Mouse (Mus musculus) liver, embryonic 13.5 days (tissue): ENCODE data around the gene Zfp1. TPM values are rescaled to one million over a fixed set of nuclear protein-coding genes. Genes with fewer than 3 reads are reported as not detected.

ENCODE experiments used
- ATAC-seq: fragments of 200-750 bp; cut with Nextera tagmentation; 2 replicates; pipeline ENCODE4 v1.8.0; 2017; ENCODE audit warnings: low read depth, mild to moderate bottlenecking, moderate number of reproducible peaks, moderate library complexity
- DNase-seq: peaks from one replicate; pipeline ENCODE4 v3.0.0; 2022
- H3K27ac ChIP-seq: fragments of 300-500 bp; sonication (generic); 2 replicates; pipeline ENCODE4 v1.5.1; 2015; ENCODE audit warnings: moderate library complexity, mild to moderate bottlenecking, inconsistent platforms
- H3K27me3 ChIP-seq: fragments of 300-500 bp; sonication (generic); 2 replicates; pipeline ENCODE4 v1.6.1; 2015; ENCODE audit warnings: mild to moderate bottlenecking, inconsistent platforms
- H3K36me3 ChIP-seq: fragments of 300-500 bp; sonication (generic); 2 replicates; pipeline ENCODE4 v1.6.1; 2015; ENCODE audit warnings: mild to moderate bottlenecking, inconsistent platforms
- H3K4me1 ChIP-seq: fragments of 300-500 bp; sonication (generic); replicated peaks from 2 replicates; pipeline ENCODE4 v1.6.1; 2015; ENCODE audit warnings: inconsistent platforms
- H3K4me2 ChIP-seq: fragments of 300-500 bp; sonication (generic); 2 replicates; pipeline ENCODE4 v1.6.1; 2015; ENCODE audit warnings: inconsistent platforms, mild to moderate bottlenecking, moderate library complexity
- H3K4me3 ChIP-seq: fragments of 300-500 bp; sonication (generic); replicated peaks from 2 replicates; pipeline ENCODE4 v1.5.1; 2015; ENCODE audit warnings: mild to moderate bottlenecking, inconsistent platforms
- H3K9ac ChIP-seq: fragments of 300-500 bp; sonication (generic); 2 replicates; pipeline ENCODE4 v1.6.1; 2015; ENCODE audit warnings: mild to moderate bottlenecking, inconsistent platforms
- H3K9me3 ChIP-seq: fragments of 300-500 bp; sonication (generic); replicated peaks from 2 replicates; pipeline ENCODE4 v1.6.1; 2016; ENCODE audit warnings: inconsistent platforms
- WGBS: fragments of 180-500 bp; shearing (Covaris S2); methylation state at CpG from one replicate; pipeline ENCODE4 v1.1.7; 2015; ENCODE audit not compliant: insufficient replicate concordance; 5-methylcytosine and 5-hydroxymethylcytosine counted together
- polyA plus RNA-seq: library from polyadenylated mRNA; unstranded; fragments of >200 nt; fragmentation: Nextera tagmentation; extraction: Ambion mirVana; gene quantifications from 2 replicates; pipeline ENCODE4 v1.2.1, GENCODE M21; 2015

The Zfp1 gene
- polyA plus RNA-seq: 5.7 and 6.0 TPM in 2 replicates

- Histone ChIP-seq H3K4me2 (peak within 1 kb of the TSS; percentile 99), H3K4me1 (peaks cover 47% of the 10 kb centered on the region), H3K27me3 (no peaks in the 10 kb centered on the region), H3K4me3 (peak within 1 kb of the TSS; percentile 79), H3K9ac (peak within 1 kb of the TSS; percentile 85), H3K9me3 (no peaks in the 10 kb centered on the region), H3K36me3 (no peaks in the 10 kb centered on the region), H3K27ac (peak within 1 kb of the TSS; percentile 91)
- under 1% methylated on average over 75 of the region's 75 CpGs for WGBS
- peak; percentile 83 for DNase-seq
- peak; percentile 94 for ATAC-seq
Observed at GRCm38 (mm10) chr8:111643264-111644141, at the start of gene Zfp1. Gene Zfp1, plus strand, starts transcription at chr8:111643401.

- ATAC-seq: no peak
- Histone ChIP-seq H3K27me3 (no peaks in the 10 kb centered on the region), H3K27ac (no peak overlapping the region), H3K4me1 (peaks cover 74% of the 10 kb centered on the region), H3K36me3 (no peaks in the 10 kb centered on the region), H3K4me3 (no peak overlapping the region), H3K9me3 (no peaks in the 10 kb centered on the region), H3K9ac (no peak overlapping the region), H3K4me2 (no peak overlapping the region)
- DNase-seq: no peak
- 47% methylated on average over 3 of the region's 3 CpGs for WGBS
Observed at GRCm38 (mm10) chr8:111594044-111594840, 49.0 kb upstream of the Zfp1 start.

DNA sequence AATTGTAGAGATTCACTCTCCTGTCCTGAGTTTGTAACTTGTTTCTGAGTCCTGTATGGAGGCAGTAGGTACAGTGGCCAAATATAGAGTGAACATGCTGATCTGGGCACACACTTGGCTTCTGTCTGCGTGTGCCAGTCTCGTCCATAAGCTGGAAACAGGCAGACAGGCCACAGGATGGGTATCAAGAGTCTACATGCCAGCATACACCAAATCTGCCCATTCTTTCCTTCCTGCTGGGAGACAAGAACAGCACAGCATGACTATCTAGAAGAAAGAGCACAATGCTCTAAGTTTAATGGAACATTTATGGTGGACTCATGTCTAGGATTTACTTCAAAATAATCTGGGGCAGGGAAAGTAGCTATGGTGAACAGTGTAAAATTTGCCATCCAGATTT, 48.2 kb upstream of the Zfp1 start:
- WGBS: 53% methylated on average over 2 of the region's 2 CpGs
- no peak for ATAC-seq
- Histone ChIP-seq H3K4me1 (peaks cover 76% of the 10 kb centered on the region), H3K36me3 (no peaks in the 10 kb centered on the region), H3K9me3 (no peaks in the 10 kb centered on the region), H3K4me2 (peak overlapping the region; percentile 68; the same call in 1 of the 2 replicates), H3K9ac (no peak overlapping the region), H3K4me3 (no peak overlapping the region), H3K27ac (no peak overlapping the region; the same call in 1 of the 2 replicates), H3K27me3 (no peaks in the 10 kb centered on the region)
- no peak for DNase-seq

DNA sequence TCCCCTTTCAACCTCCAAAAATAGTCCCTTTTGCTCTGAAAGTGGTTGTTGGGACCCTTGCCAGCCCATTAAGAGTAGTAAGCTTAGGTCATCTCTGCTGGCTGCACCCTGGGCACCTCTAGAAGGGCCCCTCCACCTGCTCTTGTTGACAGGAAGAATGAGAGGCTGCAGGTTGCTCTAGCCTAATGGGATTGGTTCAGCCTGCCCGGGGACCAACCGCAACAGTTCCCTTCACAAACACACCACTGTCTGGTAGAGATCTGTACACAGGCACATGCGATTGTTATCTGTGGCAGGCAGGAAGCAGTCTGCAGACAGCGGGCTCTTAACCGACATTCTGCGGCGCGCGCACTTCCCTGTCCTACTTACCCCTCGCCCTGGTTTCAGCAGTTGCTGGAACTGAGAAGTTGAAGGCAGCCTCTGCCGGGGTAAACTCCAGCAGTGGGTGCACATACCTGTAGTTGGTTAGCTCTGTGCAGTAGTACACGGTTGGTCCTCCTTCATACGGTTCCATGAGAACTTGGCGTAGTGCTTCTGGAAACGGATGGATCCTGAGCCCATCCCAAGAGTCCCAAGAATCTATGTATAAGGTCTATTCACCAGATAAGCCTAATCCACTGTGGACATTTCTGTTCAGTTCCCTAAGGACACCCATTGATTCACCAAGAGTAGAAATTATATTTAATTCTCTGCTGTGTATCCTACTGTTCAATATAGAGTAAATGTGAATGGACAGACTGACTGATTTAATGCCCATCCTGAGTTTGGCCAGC, 47.3 kb upstream of the Zfp1 start:
- H3K4me1 ChIP-seq: peaks cover 76% of the 10 kb centered on the region

GRCm38 (mm10) chr8:111596485-111596821, 46.7 kb upstream of the Zfp1 start:
- peak overlapping the region; percentile 68 for H3K4me2 ChIP-seq
- H3K36me3 ChIP-seq: no peaks in the 10 kb centered on the region
- peak overlapping the region; percentile 52; the same call in 1 of the 2 replicates for H3K9ac ChIP-seq
- H3K4me3 ChIP-seq: peak overlapping the region; percentile 45; the same call in 1 of the 2 replicates
- DNase-seq (no peak), ATAC-seq (0 out of 2 replicates have a peak, but pooled peaks have one; percentile 28)
- WGBS: 1% methylated on average over 3 of the region's 3 CpGs
- H3K9me3 ChIP-seq: no peaks in the 10 kb centered on the region
- H3K27ac ChIP-seq: peak overlapping the region; percentile 73; the same call in 1 of the 2 replicates
- peaks cover 76% of the 10 kb centered on the region for H3K4me1 ChIP-seq
- no peaks in the 10 kb centered on the region for H3K27me3 ChIP-seq

More for the DNA sequence above, 47.3 kb upstream of the Zfp1 start:
- peak; percentile 90 for ATAC-seq
- Histone ChIP-seq H3K9me3 (no peaks in the 10 kb centered on the region), H3K36me3 (no peaks in the 10 kb centered on the region), H3K4me3 (peak overlapping the region; percentile 45), H3K27me3 (no peaks in the 10 kb centered on the region), H3K4me2 (peak overlapping the region; percentile 68), H3K27ac (peak overlapping the region; percentile 73), H3K9ac (peak overlapping the region; percentile 52)
- WGBS: 2% methylated on average over 15 of the region's 15 CpGs
- DNase-seq: peak; percentile 62

DNA sequence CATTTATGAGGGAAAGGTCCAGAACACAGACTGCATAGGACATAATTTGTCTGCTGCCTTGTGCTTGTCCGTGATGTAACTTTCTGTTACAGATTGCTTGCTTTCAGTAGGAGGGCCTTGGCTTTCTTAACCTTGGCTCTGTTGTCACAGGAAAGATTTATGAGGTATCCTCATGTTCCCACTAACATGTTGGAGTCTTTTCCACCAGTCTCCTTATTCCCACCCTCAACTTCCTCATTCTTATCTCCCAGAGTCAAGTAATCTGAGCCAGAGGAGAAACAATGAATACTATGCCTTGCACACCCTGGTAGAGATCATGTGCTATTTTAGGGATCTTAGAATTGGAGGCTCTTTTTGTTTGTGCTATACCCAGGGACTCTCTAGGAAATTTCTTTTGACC, 45.9 kb upstream of the Zfp1 start:
- ATAC-seq (no peak), DNase-seq (no peak)
- H3K9me3 ChIP-seq: no peaks in the 10 kb centered on the region
- no peak overlapping the region for H3K4me3 ChIP-seq
- no peaks in the 10 kb centered on the region for H3K27me3 ChIP-seq
- H3K4me2 ChIP-seq: no peak overlapping the region
- no peak overlapping the region for H3K27ac ChIP-seq
- no peak overlapping the region for H3K9ac ChIP-seq
- H3K36me3 ChIP-seq: no peaks in the 10 kb centered on the region
- 63% methylated on average over 1 of the region's 1 CpGs for WGBS
- peaks cover 70% of the 10 kb centered on the region for H3K4me1 ChIP-seq

DNA sequence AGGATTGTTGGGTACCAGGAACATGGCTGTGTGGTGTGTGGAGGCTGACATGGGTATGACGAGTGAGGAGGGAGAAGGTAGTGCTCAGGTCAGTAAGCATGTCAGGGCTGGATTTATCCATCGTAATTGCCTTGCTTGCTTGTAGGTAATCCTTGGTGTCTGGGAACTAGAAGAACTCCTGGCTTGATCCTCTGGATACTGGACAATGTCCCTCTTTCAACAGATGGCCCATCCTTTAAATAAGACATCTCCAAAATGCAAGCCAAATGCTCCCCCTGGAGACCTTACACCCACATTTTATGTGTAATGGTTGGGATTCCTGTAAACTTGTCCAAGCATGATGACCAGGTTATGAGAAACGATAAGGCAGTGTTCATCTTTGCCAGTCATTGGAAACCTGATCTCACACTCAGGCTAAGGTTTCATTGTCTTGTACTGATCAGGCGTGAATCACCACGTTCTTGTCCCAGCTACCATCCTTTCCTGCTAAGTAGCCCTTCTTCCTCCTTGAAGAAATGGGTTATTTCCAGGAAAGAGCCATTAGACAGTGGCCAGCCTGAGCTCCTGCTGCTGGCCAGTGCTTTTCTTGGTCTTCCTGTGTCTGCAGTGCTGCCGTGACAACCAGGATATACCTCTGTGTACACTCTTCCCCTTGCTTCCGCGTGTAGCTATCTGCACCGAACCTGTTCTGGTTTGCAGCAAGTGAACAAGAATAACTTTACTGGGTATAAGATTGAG, 43.3 kb upstream of the Zfp1 start:
- Histone ChIP-seq H3K4me2 (no peak overlapping the region), H3K9ac (no peak overlapping the region), H3K27ac (no peak overlapping the region), H3K36me3 (no peaks in the 10 kb centered on the region), H3K27me3 (no peaks in the 10 kb centered on the region), H3K4me1 (peaks cover 44% of the 10 kb centered on the region), H3K9me3 (no peaks in the 10 kb centered on the region), H3K4me3 (no peak overlapping the region)
- WGBS: 47% methylated on average over 9 of the region's 9 CpGs
- DNase-seq: no peak
- ATAC-seq: no peak

DNA sequence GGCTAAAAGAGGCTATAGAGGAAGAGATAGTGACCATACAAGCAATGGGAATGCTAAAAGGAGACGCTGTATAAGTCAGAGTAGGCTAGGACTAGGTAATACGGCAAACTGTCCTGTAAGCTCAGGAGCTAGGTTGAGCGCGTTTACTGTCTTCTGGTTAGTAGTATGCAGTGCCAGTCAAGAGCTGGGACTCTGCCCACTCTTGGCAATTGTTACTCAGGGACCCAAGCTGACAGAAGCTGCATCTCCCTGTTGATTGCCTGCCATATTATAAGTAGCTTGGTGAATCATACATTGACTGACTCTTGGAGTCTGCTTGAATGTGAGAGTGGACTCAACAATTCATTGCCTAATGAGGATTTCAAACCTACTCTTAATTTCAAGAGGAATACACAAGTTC, 41.2 kb upstream of the Zfp1 start:
- 80% methylated on average over 4 of the region's 4 CpGs for WGBS
- no peak for ATAC-seq
- peaks cover 22% of the 10 kb centered on the region for H3K4me1 ChIP-seq
- no peak overlapping the region for H3K27ac ChIP-seq
- no peak overlapping the region for H3K9ac ChIP-seq
- H3K4me2 ChIP-seq: no peak overlapping the region
- no peak for DNase-seq
- H3K27me3 ChIP-seq: no peaks in the 10 kb centered on the region
- no peaks in the 10 kb centered on the region for H3K36me3 ChIP-seq
- no peaks in the 10 kb centered on the region for H3K9me3 ChIP-seq
- no peak overlapping the region for H3K4me3 ChIP-seq

- 84% methylated on average over 2 of the region's 2 CpGs for WGBS
- Histone ChIP-seq H3K4me1 (peaks cover 3% of the 10 kb centered on the region; the same call in 1 of the 2 replicates), H3K36me3 (no peaks in the 10 kb centered on the region), H3K27ac (no peak overlapping the region), H3K9me3 (no peaks in the 10 kb centered on the region), H3K4me2 (no peak overlapping the region), H3K4me3 (no peak overlapping the region), H3K27me3 (no peaks in the 10 kb centered on the region), H3K9ac (no peak overlapping the region)
- ATAC-seq (no peak), DNase-seq (no peak)
Observed at GRCm38 (mm10) chr8:111604986-111605385, 38.2 kb upstream of the Zfp1 start.

GRCm38 (mm10) chr8:111606961-111607360, 36.2 kb upstream of the Zfp1 start:
- H3K4me1 ChIP-seq: no peaks in the 10 kb centered on the region
- H3K27ac ChIP-seq: no peak overlapping the region
- H3K4me3 ChIP-seq: no peak overlapping the region
- DNase-seq (no peak), ATAC-seq (no peak)
- no peaks in the 10 kb centered on the region; the same call in 1 of the 2 replicates for H3K36me3 ChIP-seq
- no peak overlapping the region for H3K4me2 ChIP-seq
- H3K9ac ChIP-seq: no peak overlapping the region
- no peaks in the 10 kb centered on the region for H3K9me3 ChIP-seq
- no peaks in the 10 kb centered on the region for H3K27me3 ChIP-seq
- 76% methylated on average over 9 of the region's 9 CpGs for WGBS
